Mouse (Mus musculus) cerebellum, adult 2 months (tissue): Measurements from ENCODE around the gene Itpr1.

Source experiments
- CTCF ChIP-seq: fragments of 200-500 bp; IDR thresholded peaks from 2 replicates; pipeline ENCODE4 v1.5.1; 2011; ENCODE audit warnings: low read depth, mild to moderate bottlenecking, control low read depth, low read length, moderate library complexity, borderline replicate concordance; ENCODE audit not compliant: insufficient read depth
- POLR2A ChIP-seq: fragments of 200-500 bp; IDR thresholded peaks from 2 replicates; pipeline ENCODE4 v1.6.1; 2011; ENCODE audit warnings: low read length, control low read depth, borderline replicate concordance; ENCODE audit not compliant: insufficient read depth

DNA sequence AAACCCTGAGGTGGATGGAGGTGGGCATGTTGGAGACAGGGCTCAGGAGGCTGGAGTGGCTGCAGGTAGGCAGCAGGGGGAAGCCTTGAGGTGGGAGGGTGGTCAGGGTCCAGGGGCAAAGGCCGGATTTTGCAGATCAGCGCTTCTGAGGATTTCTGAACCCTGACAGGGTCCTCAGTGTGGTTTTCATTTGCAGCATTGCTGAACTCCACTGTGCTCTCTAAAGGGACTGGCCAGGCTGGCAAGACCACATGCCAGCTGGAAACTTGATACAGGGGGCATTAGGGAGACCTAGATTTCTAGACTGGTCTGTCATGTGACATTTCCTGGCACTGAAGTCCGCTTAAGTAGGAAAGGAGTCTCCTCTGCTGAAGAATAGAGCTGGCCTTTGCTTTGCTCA lies 5.1 kb downstream of the Itpr1 start:
- no peak for TF ChIP-seq CTCF
- TF ChIP-seq POLR2A = no peak
